Mouse (Mus musculus) skeletal muscle tissue, adult 2 months (tissue): ENCODE data around the gene Mdfi.
A peak's percentile ranks its signal among the peaks of the same experiment; 100 is the strongest.
"Not testable (repeated sequence)": the region's sequence is repeated elsewhere in the genome, so short reads cannot be mapped to it uniquely, and the experiment has no call there.

ENCODE experiments used
- DNase-seq: peaks from one replicate; pipeline ENCODE4 v3.0.0-alpha.2; 2012; ENCODE audit warnings: low read depth, low spot score

Gene Mdfi

GRCm38 (mm10) chr17:47834482-47834767 lies at the start of gene Mdfi:
Gene Mdfi (minus strand): TSS chr17:47834691.
- DNase-seq, result no peak

- no peak for DNase-seq
These were observed 48.6 kb upstream of the Mdfi start for GRCm38 (mm10) chr17:47883099-47883498.

GRCm38 (mm10) chr17:47881330-47881729 lies 46.8 kb upstream of the Mdfi start:
- DNase-seq, result no peak

GRCm38 (mm10) chr17:47879207-47879606 lies 44.7 kb upstream of the Mdfi start:
- DNase-seq, result no peak

- DNase-seq, result no peak
These were observed 44.0 kb upstream of the Mdfi start for GRCm38 (mm10) chr17:47878378-47879089.

- DNase-seq, result no peak
These were observed 43.4 kb upstream of the Mdfi start for GRCm38 (mm10) chr17:47877715-47878377.

- no peak for DNase-seq
These were observed 42.6 kb upstream of the Mdfi start for GRCm38 (mm10) chr17:47876776-47877714.

GRCm38 (mm10) chr17:47873341-47873791 lies 38.9 kb upstream of the Mdfi start:
- DNase-seq, result peak; percentile 76

- no peak for DNase-seq
These were observed 38.0 kb upstream of the Mdfi start for GRCm38 (mm10) chr17:47872311-47873011.

- DNase-seq, result no peak
These were observed 35.4 kb upstream of the Mdfi start for GRCm38 (mm10) chr17:47869874-47870273.

- DNase-seq, result peak; percentile 27
These were observed 31.5 kb upstream of the Mdfi start for GRCm38 (mm10) chr17:47866037-47866436.

- DNase-seq, result peak; percentile 66
These were observed 30.0 kb upstream of the Mdfi start for GRCm38 (mm10) chr17:47864496-47864895.

- no peak for DNase-seq
These were observed 28.9 kb upstream of the Mdfi start for GRCm38 (mm10) chr17:47863437-47863836.

GRCm38 (mm10) chr17:47863023-47863422 lies 28.5 kb upstream of the Mdfi start:
- DNase-seq, result no peak

GRCm38 (mm10) chr17:47855544-47855943 lies 21.1 kb upstream of the Mdfi start:
- DNase-seq, result no peak

- DNase-seq, result no peak
These were observed 20.4 kb upstream of the Mdfi start for GRCm38 (mm10) chr17:47854908-47855307.

GRCm38 (mm10) chr17:47853760-47854159 lies 19.3 kb upstream of the Mdfi start:
- no peak for DNase-seq

GRCm38 (mm10) chr17:47853336-47853735 lies 18.8 kb upstream of the Mdfi start:
- DNase-seq, result no peak

GRCm38 (mm10) chr17:47851798-47852360 lies 17.4 kb upstream of the Mdfi start:
- not testable (repeated sequence) for DNase-seq

GRCm38 (mm10) chr17:47850639-47851314 lies 16.3 kb upstream of the Mdfi start:
- no peak for DNase-seq

- DNase-seq, result peak; percentile 78
These were observed 15.5 kb upstream of the Mdfi start for GRCm38 (mm10) chr17:47850035-47850434.
